Mouse (Mus musculus): ENCODE data around the gene Gm42906. TPM values are rescaled to one million over a fixed set of nuclear protein-coding genes. Genes with fewer than 3 reads are reported as not detected.

The Gm42906 gene
- total RNA-seq, 1 experiment: not detected

DNA sequence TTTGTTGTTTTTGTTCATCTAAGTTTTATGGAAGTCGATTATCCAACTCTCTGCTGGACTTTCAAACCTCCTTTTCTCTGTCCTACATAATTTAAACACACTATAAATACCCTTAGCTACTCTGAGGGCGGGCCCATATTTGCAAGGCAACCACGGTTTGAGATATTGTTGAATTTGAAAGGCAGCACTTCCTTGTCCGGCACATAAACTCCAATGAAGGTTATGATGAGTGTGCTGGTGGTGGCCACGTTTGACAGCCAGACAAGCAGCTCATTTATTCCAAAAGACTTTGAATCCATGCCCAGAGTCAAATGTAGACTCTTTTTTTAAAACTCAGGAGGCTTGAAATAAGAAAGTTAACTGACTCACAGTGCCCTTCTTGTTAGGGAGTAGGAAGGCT lies 33.3 kb downstream of the Gm42906 start:
- no peak for DNase-seq (ENCODE audit: low read depth, low spot score)
- Histone ChIP-seq H3K9me3 (ENCODE audit: control insufficient read depth, insufficient read depth, low read depth, low read length) (no peaks in the 10 kb centered on the region), H3K4me1 (ENCODE audit: control insufficient read depth in 2 of 2, insufficient read depth in 2 of 2, low read length in 2 of 2, poor library complexity in 1 of 2) (no peaks in the 10 kb centered on the region), H3K36me3 (ENCODE audit: control insufficient read depth, insufficient read depth, low read length, poor library complexity, severe bottlenecking) (no peaks in the 10 kb centered on the region), H3K27ac (ENCODE audit: insufficient read depth, low read depth, low read length, poor library complexity, severe bottlenecking) (no peak overlapping the region), H3K9ac (ENCODE audit: insufficient read depth, low read depth, low read length, poor library complexity, severe bottlenecking) (no peak overlapping the region), H3K4me3 (ENCODE audit: insufficient read depth in 1 of 2, low read depth in 1 of 2, low read length in 2 of 2, poor library complexity in 1 of 2, severe bottlenecking in 1 of 2) (no peak overlapping the region)
- TF ChIP-seq CHD2 (IDR thresholded peaks at IDR 0.05; ENCODE audit: low read depth, low read length) (no peak), ZC3H11A (IDR thresholded peaks at IDR 0.05; ENCODE audit: borderline replicate concordance, low read depth, low read length) (no peak), MAFK (IDR thresholded peaks at IDR 0.05; ENCODE audit: insufficient read depth, low read depth, low read length) (no peak), ZNF384 (IDR thresholded peaks at IDR 0.05; ENCODE audit: low read depth, low read length) (no peak), HCFC1 (IDR thresholded peaks at IDR 0.05; ENCODE audit: borderline replicate concordance, insufficient read depth, low read length) (no peak)
- in situ Hi-C loops (cut with MboI; ENCODE audit: low sequenced_read_pairs in 2 of 2, unreplicated experiment in 2 of 2): no loop called here

DNA sequence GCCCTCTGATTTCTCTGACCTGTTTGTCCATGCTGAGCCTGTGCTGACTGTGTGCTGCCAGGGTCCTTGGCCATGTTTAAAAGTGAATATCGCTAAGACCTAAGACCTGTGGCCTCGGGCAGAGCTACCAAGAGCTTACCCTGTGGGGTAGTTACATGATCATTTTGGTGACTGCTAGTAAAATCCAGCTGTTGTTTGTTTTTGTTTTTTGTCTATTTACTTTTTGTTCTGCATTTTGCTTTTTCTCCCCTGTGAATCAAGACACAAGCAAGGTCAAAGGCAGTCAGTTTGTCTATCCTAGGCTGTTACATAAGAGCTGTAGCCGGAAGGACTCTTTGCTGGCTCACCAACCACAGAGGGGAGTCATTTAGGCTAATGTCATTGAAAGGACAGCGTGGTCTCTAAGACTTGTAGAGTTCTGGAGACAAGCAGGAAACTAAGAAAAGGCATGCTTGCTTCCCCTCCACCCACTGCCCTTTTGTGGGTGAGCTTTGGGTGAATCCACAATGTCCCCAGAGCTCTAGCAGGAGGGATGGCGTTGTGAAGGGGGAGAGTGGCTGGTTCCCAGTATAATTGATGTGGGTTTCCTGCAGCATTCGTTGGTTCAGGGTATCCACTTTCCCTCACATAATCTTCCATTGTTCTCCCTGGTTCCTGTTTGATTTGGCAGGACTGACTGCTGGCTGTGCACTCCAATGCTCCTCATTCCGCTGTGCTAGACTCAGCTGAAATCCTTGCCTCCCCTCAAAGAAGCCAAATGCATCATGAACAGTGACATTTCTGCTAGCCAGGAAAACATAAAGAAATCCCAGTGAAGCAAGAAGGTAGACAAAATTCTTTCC lies 33.9 kb downstream of the Gm42906 start:
- Histone ChIP-seq H3K36me3 (ENCODE audit: control insufficient read depth, insufficient read depth, low read length, poor library complexity, severe bottlenecking) (no peaks in the 10 kb centered on the region), H3K4me1 (ENCODE audit: control insufficient read depth in 2 of 2, insufficient read depth in 2 of 2, low read length in 2 of 2, poor library complexity in 1 of 2) (no peaks in the 10 kb centered on the region), H3K9me3 (ENCODE audit: control insufficient read depth, insufficient read depth, low read depth, low read length) (no peaks in the 10 kb centered on the region), H3K4me3 (ENCODE audit: insufficient read depth in 1 of 2, low read depth in 1 of 2, low read length in 2 of 2, poor library complexity in 1 of 2, severe bottlenecking in 1 of 2) (no peak overlapping the region), H3K9ac (ENCODE audit: insufficient read depth, low read depth, low read length, poor library complexity, severe bottlenecking) (no peak overlapping the region), H3K27ac (ENCODE audit: insufficient read depth, low read depth, low read length, poor library complexity, severe bottlenecking) (no peak overlapping the region)
- TF ChIP-seq ZNF384 (IDR thresholded peaks at IDR 0.05; ENCODE audit: low read depth, low read length) (no peak), ZC3H11A (IDR thresholded peaks at IDR 0.05; ENCODE audit: borderline replicate concordance, low read depth, low read length) (no peak), CHD2 (IDR thresholded peaks at IDR 0.05; ENCODE audit: low read depth, low read length) (no peak), MAFK (IDR thresholded peaks at IDR 0.05; ENCODE audit: insufficient read depth, low read depth, low read length) (no peak), HCFC1 (IDR thresholded peaks at IDR 0.05; ENCODE audit: borderline replicate concordance, insufficient read depth, low read length) (no peak)
- DNase-seq (ENCODE audit: low read depth, low spot score): no peak
- in situ Hi-C loops (cut with MboI; ENCODE audit: low sequenced_read_pairs in 2 of 2, unreplicated experiment in 2 of 2): no loop called here

DNA sequence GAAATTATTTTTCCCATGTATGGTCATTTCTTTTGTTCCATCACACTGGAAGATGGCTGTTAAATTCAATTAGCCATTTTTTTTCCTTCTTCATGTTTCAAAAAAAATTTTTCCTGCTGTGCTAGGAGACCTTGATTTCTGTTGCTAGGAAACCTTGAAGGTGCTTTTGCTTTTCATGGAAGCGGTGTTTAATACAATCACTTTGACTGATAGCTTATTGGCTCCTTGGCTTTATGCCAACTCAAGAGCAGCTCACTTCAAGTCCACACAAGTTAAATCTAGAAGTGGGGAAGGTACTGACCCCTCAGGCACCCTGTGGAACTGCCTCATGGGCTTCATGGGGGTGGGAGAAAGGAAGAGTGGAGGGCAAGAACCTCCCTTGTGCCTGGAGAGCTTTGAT lies 38.1 kb downstream of the Gm42906 start:
- H3K9me3 ChIP-seq (ENCODE audit: control insufficient read depth, insufficient read depth, low read depth, low read length): no peaks in the 10 kb centered on the region
- no peaks in the 10 kb centered on the region for H3K36me3 ChIP-seq (ENCODE audit: control insufficient read depth, insufficient read depth, low read length, poor library complexity, severe bottlenecking)
- H3K4me3 ChIP-seq (ENCODE audit: insufficient read depth in 1 of 2, low read depth in 1 of 2, low read length in 2 of 2, poor library complexity in 1 of 2, severe bottlenecking in 1 of 2): no peak overlapping the region
- TF ChIP-seq ZC3H11A (IDR thresholded peaks at IDR 0.05; ENCODE audit: borderline replicate concordance, low read depth, low read length) (no peak), ZNF384 (IDR thresholded peaks at IDR 0.05; ENCODE audit: low read depth, low read length) (no peak), MAFK (IDR thresholded peaks at IDR 0.05; ENCODE audit: insufficient read depth, low read depth, low read length) (no peak), CHD2 (IDR thresholded peaks at IDR 0.05; ENCODE audit: low read depth, low read length) (no peak)
- H3K9ac ChIP-seq (ENCODE audit: insufficient read depth, low read depth, low read length, poor library complexity, severe bottlenecking): no peak overlapping the region
- in situ Hi-C loops (cut with MboI; ENCODE audit: low sequenced_read_pairs in 2 of 2, unreplicated experiment in 2 of 2): no loop called here
- DNase-seq (ENCODE audit: low read depth, low spot score): no peak
- H3K4me1 ChIP-seq (ENCODE audit: control insufficient read depth in 2 of 2, insufficient read depth in 2 of 2, low read length in 2 of 2, poor library complexity in 1 of 2): no peaks in the 10 kb centered on the region
- H3K27ac ChIP-seq (ENCODE audit: insufficient read depth, low read depth, low read length, poor library complexity, severe bottlenecking): no peak overlapping the region

DNA sequence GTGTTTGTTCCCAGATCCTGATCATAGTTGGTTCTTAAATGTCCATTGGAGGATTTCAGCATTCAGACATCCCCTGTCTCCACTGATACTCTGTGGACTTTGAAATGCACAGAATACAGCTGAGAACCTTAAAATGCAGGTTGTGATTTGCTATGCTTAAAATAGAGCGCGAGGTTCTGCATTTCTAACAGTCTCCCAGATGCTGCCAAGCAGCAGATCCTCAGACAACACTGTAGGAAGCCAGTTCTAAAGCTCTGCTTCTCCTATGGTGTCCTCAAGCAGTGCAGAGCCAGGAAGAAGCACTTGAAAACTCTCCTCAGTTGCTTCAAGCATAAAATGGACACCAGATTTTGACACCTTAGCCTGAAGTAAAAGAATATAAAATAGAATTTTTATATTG lies 48.1 kb downstream of the Gm42906 start:
- H3K36me3 ChIP-seq (ENCODE audit: control insufficient read depth, insufficient read depth, low read length, poor library complexity, severe bottlenecking): no peaks in the 10 kb centered on the region
- no peak overlapping the region for H3K9ac ChIP-seq (ENCODE audit: insufficient read depth, low read depth, low read length, poor library complexity, severe bottlenecking)
- no peaks in the 10 kb centered on the region for H3K9me3 ChIP-seq (ENCODE audit: control insufficient read depth, insufficient read depth, low read depth, low read length)
- no peak overlapping the region for H3K4me3 ChIP-seq (ENCODE audit: insufficient read depth in 1 of 2, low read depth in 1 of 2, low read length in 2 of 2, poor library complexity in 1 of 2, severe bottlenecking in 1 of 2)
- no peak for TF ChIP-seq MAFK (IDR thresholded peaks at IDR 0.05; ENCODE audit: insufficient read depth, low read depth, low read length)
- TF ChIP-seq ZNF384 (IDR thresholded peaks at IDR 0.05; ENCODE audit: low read depth, low read length): no peak
- no peak for TF ChIP-seq ZC3H11A (IDR thresholded peaks at IDR 0.05; ENCODE audit: borderline replicate concordance, low read depth, low read length)
- TF ChIP-seq HCFC1 (IDR thresholded peaks at IDR 0.05; ENCODE audit: borderline replicate concordance, insufficient read depth, low read length): no peak
- no peak for TF ChIP-seq CHD2 (IDR thresholded peaks at IDR 0.05; ENCODE audit: low read depth, low read length)
- in situ Hi-C loops (cut with MboI; ENCODE audit: low sequenced_read_pairs in 2 of 2, unreplicated experiment in 2 of 2): no loop called here
- no peaks in the 10 kb centered on the region for H3K4me1 ChIP-seq (ENCODE audit: control insufficient read depth in 2 of 2, insufficient read depth in 2 of 2, low read length in 2 of 2, poor library complexity in 1 of 2)
- H3K27ac ChIP-seq (ENCODE audit: insufficient read depth, low read depth, low read length, poor library complexity, severe bottlenecking): no peak overlapping the region
- DNase-seq (ENCODE audit: low read depth, low spot score): no peak

All from ES-E14 (cell line).